Mouse (Mus musculus) MEL (cell line): ENCODE data around the gene Plxdc1. TPM values are rescaled to one million over a fixed set of nuclear protein-coding genes. Genes with fewer than 3 reads are reported as not detected.

ENCODE experiments used
- DNase-seq: peaks from one replicate; pipeline ENCODE4 v3.0.0; 2011; ENCODE audit warnings: low read depth, low spot score
- H3K27ac ChIP-seq: 2 replicates; pipeline ENCODE4 v1.5.1; 2012; ENCODE audit warnings: low read depth, mild to moderate bottlenecking, control low read depth, low read length, moderate library complexity; ENCODE audit not compliant: control insufficient read depth
- H3K27me3 ChIP-seq, 2 experiments: fragments of 150-350 bp in 1 of 2; sonication (generic) in 1 of 2; 2 replicates each; pipeline ENCODE4 v1.6.1; 2012; ENCODE audit warnings: low read length in 2 of 2, mild to moderate bottlenecking in 2 of 2, improper control_type of control experiment in 1 of 2, moderate library complexity in 1 of 2; ENCODE audit not compliant: insufficient read depth in 2 of 2, control insufficient read depth in 1 of 2
- H3K36me3 ChIP-seq, 2 experiments: 2 replicates each; pipeline ENCODE4 v1.6.1; 2012 to 2014; ENCODE audit warnings: low read length in 2 of 2, improper control_type of control experiment in 1 of 2, inconsistent platforms in 1 of 2, mild to moderate bottlenecking in 1 of 2; ENCODE audit not compliant: insufficient read depth in 2 of 2, control insufficient read depth in 1 of 2
- H3K4me1 ChIP-seq, 2 experiments: fragments of 150-350 bp in 1 of 2; sonication (generic) in 1 of 2; 2 replicates each; pipeline ENCODE4 v1.6.1; 2012; ENCODE audit warnings: low read length in 2 of 2, improper control_type of control experiment in 1 of 2, mild to moderate bottlenecking in 1 of 2; ENCODE audit not compliant: insufficient read depth in 2 of 2, control insufficient read depth in 1 of 2
- H3K4me3 ChIP-seq, 2 experiments: fragments of 150-350 bp in 1 of 2; sonication (generic) in 1 of 2; 2 replicates each; pipeline ENCODE4 v1.5.1; 2012; ENCODE audit warnings: low read depth in 2 of 2, low read length in 2 of 2, mild to moderate bottlenecking in 2 of 2, moderate library complexity in 2 of 2, control low read depth in 1 of 2, improper control_type of control experiment in 1 of 2; ENCODE audit not compliant: control insufficient read depth in 1 of 2, insufficient read depth in 1 of 2
- H3K79me2 ChIP-seq: 2 replicates; pipeline ENCODE4 v1.6.1; 2012; ENCODE audit warnings: mild to moderate bottlenecking, low read length, moderate library complexity; ENCODE audit not compliant: control insufficient read depth, poor library complexity, insufficient read depth
- H3K9ac ChIP-seq: 2 replicates; pipeline ENCODE4 v1.6.1; 2012; ENCODE audit warnings: low read depth, mild to moderate bottlenecking, control low read depth, low read length, moderate library complexity; ENCODE audit not compliant: control insufficient read depth, poor library complexity, severe bottlenecking
- H3K9me3 ChIP-seq: fragments of 150-350 bp; sonication (generic); replicated peaks from 2 replicates; pipeline ENCODE4 v1.6.1; 2012; ENCODE audit warnings: mild to moderate bottlenecking, low read length, improper control_type of control experiment, moderate library complexity; ENCODE audit not compliant: insufficient read depth
- BHLHE40 ChIP-seq: IDR thresholded peaks from 2 replicates; pipeline ENCODE4 v1.6.1; 2012; ENCODE audit warnings: low read depth, mild to moderate bottlenecking, inconsistent platforms, low read length, improper control_type of control experiment, borderline replicate concordance
- CHD1 ChIP-seq: IDR thresholded peaks from 2 replicates; pipeline ENCODE4 v1.6.1; 2012; ENCODE audit warnings: low read depth, mild to moderate bottlenecking, inconsistent platforms, low read length, improper control_type of control experiment
- E2F4 ChIP-seq: IDR thresholded peaks from 2 replicates; pipeline ENCODE4 v1.6.1; 2011; ENCODE audit warnings: low read depth, low read length, improper control_type of control experiment, borderline replicate concordance
- EP300 ChIP-seq, 2 experiments: IDR thresholded peaks; 2 replicates each; pipeline ENCODE4 v1.6.1; 2011; ENCODE audit warnings: improper control_type of control experiment in 2 of 2, low read length in 2 of 2, low read depth in 1 of 2, mild to moderate bottlenecking in 1 of 2
- GATA1 ChIP-seq: IDR thresholded peaks from 2 replicates; pipeline ENCODE4 v1.6.1; 2011; ENCODE audit warnings: low read depth, low read length, improper control_type of control experiment
- MAFK ChIP-seq: IDR thresholded peaks from 2 replicates; pipeline ENCODE4 v1.6.1; 2011; ENCODE audit warnings: low read depth, mild to moderate bottlenecking, low read length, improper control_type of control experiment, borderline replicate concordance
- MAX ChIP-seq: IDR thresholded peaks from 2 replicates; pipeline ENCODE4 v1.6.1; 2011; ENCODE audit warnings: low read length, improper control_type of control experiment
- MXI1 ChIP-seq: IDR thresholded peaks from 2 replicates; pipeline ENCODE4 v1.6.1; 2011; ENCODE audit warnings: mild to moderate bottlenecking, low read depth, low read length, improper control_type of control experiment
- MYB ChIP-seq: IDR thresholded peaks from 2 replicates; pipeline ENCODE4 v1.6.1; 2011; ENCODE audit warnings: mild to moderate bottlenecking, low read depth, low read length, improper control_type of control experiment
- POLR2AphosphoS5 ChIP-seq: IDR thresholded peaks from 2 replicates; pipeline ENCODE4 v1.6.1; 2012; ENCODE audit warnings: low read depth, borderline replicate concordance, mild to moderate bottlenecking, inconsistent platforms, low read length, moderate library complexity, mixed read lengths
- RAD21 ChIP-seq: IDR thresholded peaks from 2 replicates; pipeline ENCODE4 v1.6.1; 2011; ENCODE audit warnings: mild to moderate bottlenecking, low read depth, low read length, improper control_type of control experiment
- RCOR1 ChIP-seq: IDR thresholded peaks from 2 replicates; pipeline ENCODE4 v1.6.1; 2012; ENCODE audit warnings: low read depth, mild to moderate bottlenecking, inconsistent platforms, low read length, improper control_type of control experiment
- SMC3 ChIP-seq: IDR thresholded peaks from 2 replicates; pipeline ENCODE4 v1.6.1; 2011; ENCODE audit warnings: low read depth, low read length, improper control_type of control experiment
- USF1 ChIP-seq: IDR thresholded peaks from 2 replicates; pipeline ENCODE4 v1.6.1; 2014; ENCODE audit warnings: low read depth, mild to moderate bottlenecking, inconsistent platforms, low read length, improper control_type of control experiment, moderate library complexity
- USF2 ChIP-seq, 2 experiments: IDR thresholded peaks; 2 replicates each; pipeline ENCODE4 v1.6.1; 2011 to 2012; ENCODE audit warnings: improper control_type of control experiment in 2 of 2, low read length in 2 of 2, borderline replicate concordance in 1 of 2, inconsistent platforms in 1 of 2, low read depth in 1 of 2, mild to moderate bottlenecking in 1 of 2; ENCODE audit not compliant: insufficient read depth in 1 of 2
- ZMIZ1 ChIP-seq: IDR thresholded peaks from 2 replicates; pipeline ENCODE4 v1.6.1; 2012; ENCODE audit warnings: low read depth, mild to moderate bottlenecking, inconsistent platforms, low read length, improper control_type of control experiment, moderate library complexity
- polyA plus RNA-seq, 2 experiments: library from polyadenylated mRNA; stranded (reverse) in 1 of 2; unstranded in 1 of 2; fragments of >175 nt in 1 of 2; fragments of >200 nt in 1 of 2; gene quantifications; 2 replicates each; pipeline versions ENCODE4 v1.2.1 to v1.2.4; 2012; ENCODE audit warnings: low replicate concordance in 2 of 2, low read depth in 1 of 2; ENCODE audit not compliant: insufficient read length in 2 of 2, insufficient read depth in 1 of 2, missing spikeins in 1 of 2
- total RNA-seq: library from RNA; depleted of rRNA; stranded (reverse); fragments of 300-350 nt; gene quantifications from 2 replicates; pipeline ENCODE4 v1.2.3, GENCODE M21; 2012

Gene Plxdc1
- total and polyA plus RNA-seq, 3 experiments, result 13.1 to 24.5 TPM; not detected in 1

DNA sequence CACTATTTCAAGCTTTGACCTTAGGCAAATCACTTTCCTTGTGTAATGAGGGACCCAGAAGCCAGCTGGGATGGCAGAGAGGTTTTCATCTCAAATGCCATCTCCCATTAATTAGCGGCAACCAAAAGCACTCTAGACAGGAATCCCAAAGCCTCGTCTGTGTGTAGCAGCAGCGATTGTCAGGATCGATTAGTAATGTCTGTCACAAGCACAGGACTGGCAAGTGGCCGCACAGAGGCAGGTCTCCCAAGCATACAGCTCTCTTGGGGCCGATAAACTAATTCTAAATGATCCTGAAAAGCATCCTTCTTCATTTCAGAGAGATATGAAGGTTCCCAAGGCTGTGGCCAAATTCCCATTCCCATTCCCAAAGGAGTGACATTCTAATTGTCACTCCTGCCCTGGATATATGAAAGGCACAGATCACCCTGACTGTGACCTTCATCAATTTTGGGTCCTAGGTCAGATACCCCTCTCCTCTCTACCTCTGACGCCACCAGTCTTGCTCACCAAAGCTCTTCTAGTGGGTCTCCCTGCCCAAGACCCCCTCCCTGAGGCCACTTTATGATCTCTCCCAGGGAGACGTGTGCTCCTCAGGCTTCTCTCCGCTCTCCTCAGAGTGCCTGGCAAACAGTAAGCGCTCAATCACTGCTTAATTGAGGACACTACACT lies 6.3 kb downstream of the Plxdc1 start:
- Histone ChIP-seq H3K4me3 (no peak overlapping the region), H3K27me3 (no peaks in the 10 kb centered on the region; a peak in 1 of 4 replicates), H3K36me3 (no peaks in the 10 kb centered on the region), H3K9me3 (no peaks in the 10 kb centered on the region), H3K9ac (no peak overlapping the region), H3K4me1 (no peaks in the 10 kb centered on the region), H3K27ac (no peak overlapping the region), H3K79me2 (no peaks in the 10 kb centered on the region)
- TF ChIP-seq MXI1 (no peak), USF1 (no peak)
- DNase-seq, result no peak

DNA sequence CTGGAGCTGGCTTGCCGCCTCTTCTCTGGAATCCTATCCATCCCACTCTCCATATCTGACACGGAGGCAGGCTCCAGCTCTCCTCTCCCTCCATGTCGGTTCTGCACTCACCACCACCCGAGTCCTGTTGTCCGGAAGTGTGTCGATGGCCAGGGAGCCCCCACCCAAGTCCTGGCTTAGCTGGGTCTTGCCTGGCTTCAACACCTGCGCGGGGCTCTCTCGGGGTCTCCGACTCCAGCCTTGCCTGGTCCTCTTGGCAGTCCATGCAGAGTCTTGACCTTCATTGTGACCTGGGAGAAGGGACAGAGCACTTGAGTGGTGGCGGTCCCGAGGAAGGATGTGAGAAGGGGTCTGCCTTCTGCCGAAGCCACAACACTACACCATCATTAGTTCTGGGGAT lies 7.9 kb downstream of the Plxdc1 start:
- Histone ChIP-seq H3K4me3 (no peak overlapping the region), H3K4me1 (no peaks in the 10 kb centered on the region), H3K27ac (no peak overlapping the region), H3K9ac (no peak overlapping the region), H3K27me3 (no peaks in the 10 kb centered on the region; a peak in 1 of 4 replicates), H3K79me2 (no peaks in the 10 kb centered on the region), H3K36me3 (no peaks in the 10 kb centered on the region), H3K9me3 (no peaks in the 10 kb centered on the region)
- no peak for DNase-seq
- TF ChIP-seq BHLHE40 (no peak), EP300 (IDR thresholded peaks at IDR 0.05; ENCODE audit: low read depth in 1 of 2, low read length in 2 of 2) (no peak), POLR2AphosphoS5 (no peak), MAFK (no peak), RAD21 (no peak), CHD1 (no peak)

DNA sequence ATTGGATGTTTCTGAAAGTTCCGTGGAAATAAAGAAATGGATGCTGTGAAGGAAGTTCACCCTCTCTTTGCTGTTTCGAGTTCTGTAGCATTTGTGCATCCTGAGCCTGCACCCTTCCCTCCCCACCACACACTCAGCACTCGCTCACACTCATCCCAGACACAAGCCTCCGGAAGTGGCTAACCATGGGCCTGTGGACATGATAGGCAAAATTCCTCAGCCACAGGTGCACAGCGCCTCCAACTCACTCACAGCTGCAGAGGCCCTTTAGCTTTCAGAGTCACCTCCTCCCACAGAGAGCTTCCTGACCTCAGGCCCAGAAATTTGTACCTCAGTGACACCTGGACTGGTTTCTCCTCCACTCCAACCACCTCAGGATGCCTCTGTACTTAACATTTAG lies 8.4 kb downstream of the Plxdc1 start:
- DNase-seq, result no peak
- Histone ChIP-seq H3K27ac (no peak overlapping the region), H3K27me3 (no peaks in the 10 kb centered on the region; a peak in 1 of 4 replicates), H3K36me3 (no peaks in the 10 kb centered on the region), H3K9ac (no peak overlapping the region), H3K9me3 (no peaks in the 10 kb centered on the region), H3K4me1 (no peaks in the 10 kb centered on the region), H3K4me3 (no peak overlapping the region), H3K79me2 (no peaks in the 10 kb centered on the region)
- TF ChIP-seq MAX (no peak), GATA1 (no peak), SMC3 (no peak), E2F4 (no peak), MYB (no peak), RAD21 (no peak), USF2 (IDR thresholded peaks at IDR 0.05; ENCODE audit: borderline replicate concordance in 1 of 2, insufficient read depth in 1 of 2, low read depth in 1 of 2, low read length in 2 of 2) (no peak), ZMIZ1 (no peak), MXI1 (no peak), RCOR1 (no peak)
